Mouse (Mus musculus) small intestine, adult 2 months (tissue): ENCODE data around the gene Fam126a. TPM values are rescaled to one million over a fixed set of nuclear protein-coding genes. Genes with fewer than 3 reads are reported as not detected.

ENCODE experiments used
- H3K27ac ChIP-seq: fragments of 200-500 bp; 2 replicates; pipeline ENCODE4 v1.5.1; 2012; ENCODE audit warnings: low read depth, low read length, control low read depth, inconsistent platforms; ENCODE audit not compliant: insufficient read depth
- H3K27me3 ChIP-seq: fragments of 200-500 bp; 2 replicates; pipeline ENCODE4 v1.6.1; 2012; ENCODE audit warnings: mild to moderate bottlenecking, moderate library complexity, low read length, inconsistent platforms; ENCODE audit not compliant: control insufficient read depth, insufficient read depth
- H3K36me3 ChIP-seq: fragments of 200-500 bp; 2 replicates; pipeline ENCODE4 v1.6.1; 2012; ENCODE audit warnings: mild to moderate bottlenecking, low read length, control low read depth, inconsistent platforms; ENCODE audit not compliant: control insufficient read depth, insufficient read depth
- H3K4me1 ChIP-seq: fragments of 200-500 bp; 2 replicates; pipeline ENCODE4 v1.6.1; 2012; ENCODE audit warnings: low read length, inconsistent platforms, mixed read lengths; ENCODE audit not compliant: control insufficient read depth, insufficient read depth, insufficient read length
- H3K4me3 ChIP-seq: fragments of 200-500 bp; 2 replicates; pipeline ENCODE4 v1.5.1; 2012; ENCODE audit warnings: low read depth, mild to moderate bottlenecking, control low read depth, inconsistent platforms, low read length, moderate library complexity
- CTCF ChIP-seq: fragments of 200-500 bp; IDR thresholded peaks from 2 replicates; pipeline ENCODE4 v1.5.1; 2012; ENCODE audit warnings: low read depth, mild to moderate bottlenecking, control low read depth, inconsistent platforms, low read length, moderate library complexity, mixed read lengths; ENCODE audit not compliant: insufficient replicate concordance, insufficient read length; ENCODE audit errors: extremely low read depth
- POLR2A ChIP-seq: fragments of 200-500 bp; IDR thresholded peaks from 2 replicates; pipeline ENCODE4 v1.6.1; 2012; ENCODE audit warnings: low read depth, mild to moderate bottlenecking, control low read depth, inconsistent platforms, low read length, moderate library complexity
- WGBS: fragments of 180-500 bp; shearing (Covaris S2); methylation state at CpG from one replicate; pipeline ENCODE4 v1.1.7; 2018; 5-methylcytosine and 5-hydroxymethylcytosine counted together
- polyA plus RNA-seq: library from polyadenylated mRNA; depleted of rRNA; stranded (reverse); fragments of >200 nt; gene quantifications from 2 replicates; pipeline ENCODE4 v1.2.3, GENCODE M21; 2012; rRNA removed

The Fam126a gene
- polyA plus RNA-seq: 0.96 and 1.1 TPM in 2 replicates

- peaks cover 2% of the 10 kb centered on the region; the same call in 1 of the 2 replicates for H3K4me1 ChIP-seq
- H3K27me3 ChIP-seq: no peaks in the 10 kb centered on the region
- TF ChIP-seq CTCF (no peak), POLR2A (peak; percentile 83)
- peak within 1 kb of the TSS; percentile 90 for H3K4me3 ChIP-seq
- 2% methylated on average over 16 of the region's 16 CpGs for WGBS
- H3K36me3 ChIP-seq: no peaks in the 10 kb centered on the region
- H3K27ac ChIP-seq: peak within 1 kb of the TSS; percentile 45
Observed at GRCm38 (mm10) chr5:24030579-24030969, at the start of gene Fam126a. Gene Fam126a, minus strand, starts transcription at chr5:24030690.

- Histone ChIP-seq H3K27ac (no peak overlapping the region), H3K4me1 (peaks cover 5% of the 10 kb centered on the region; the same call in 1 of the 2 replicates), H3K4me3 (no peak overlapping the region), H3K36me3 (no peaks in the 10 kb centered on the region), H3K27me3 (no peaks in the 10 kb centered on the region)
- TF ChIP-seq CTCF: no peak
- no peak for TF ChIP-seq POLR2A
- WGBS: 53% methylated on average over 7 of the region's 7 CpGs
Observed at GRCm38 (mm10) chr5:24078420-24079179, 48.1 kb upstream of the Fam126a start.

GRCm38 (mm10) chr5:24077739-24078306, 47.3 kb upstream of the Fam126a start:
- TF ChIP-seq POLR2A: no peak
- TF ChIP-seq CTCF: no peak
- WGBS: 9% methylated on average over 7 of the region's 7 CpGs
- Histone ChIP-seq H3K27me3 (no peaks in the 10 kb centered on the region), H3K36me3 (no peaks in the 10 kb centered on the region), H3K4me1 (peaks cover 5% of the 10 kb centered on the region; the same call in 1 of the 2 replicates), H3K4me3 (no peak overlapping the region), H3K27ac (no peak overlapping the region)

GRCm38 (mm10) chr5:24076986-24077718, 46.7 kb upstream of the Fam126a start:
- Histone ChIP-seq H3K4me1 (peaks cover 5% of the 10 kb centered on the region; the same call in 1 of the 2 replicates), H3K4me3 (no peak overlapping the region), H3K27me3 (no peaks in the 10 kb centered on the region), H3K27ac (no peak overlapping the region), H3K36me3 (no peaks in the 10 kb centered on the region)
- WGBS: 1% methylated on average over 14 of the region's 15 CpGs
- TF ChIP-seq POLR2A (no peak), CTCF (peak; percentile 67; the same call in 1 of the 2 replicates)

- H3K27ac ChIP-seq: no peak overlapping the region
- H3K27me3 ChIP-seq: no peaks in the 10 kb centered on the region
- H3K36me3 ChIP-seq: no peaks in the 10 kb centered on the region
- WGBS: 71% methylated on average over 6 of the region's 6 CpGs
- TF ChIP-seq POLR2A (no peak), CTCF (no peak)
- peaks cover 4% of the 10 kb centered on the region; the same call in 1 of the 2 replicates for H3K4me1 ChIP-seq
- H3K4me3 ChIP-seq: no peak overlapping the region
Observed at GRCm38 (mm10) chr5:24072031-24072430, 41.5 kb upstream of the Fam126a start.

GRCm38 (mm10) chr5:24068955-24069354, 38.5 kb upstream of the Fam126a start:
- no peaks in the 10 kb centered on the region for H3K4me1 ChIP-seq
- WGBS: 76% methylated on average over 6 of the region's 6 CpGs
- H3K4me3 ChIP-seq: no peak overlapping the region
- H3K27ac ChIP-seq: no peak overlapping the region
- H3K27me3 ChIP-seq: no peaks in the 10 kb centered on the region
- no peaks in the 10 kb centered on the region for H3K36me3 ChIP-seq
- no peak for TF ChIP-seq CTCF
- no peak for TF ChIP-seq POLR2A

GRCm38 (mm10) chr5:24063545-24063944, 33.1 kb upstream of the Fam126a start:
- Histone ChIP-seq H3K4me1 (no peaks in the 10 kb centered on the region), H3K36me3 (no peaks in the 10 kb centered on the region), H3K27me3 (no peaks in the 10 kb centered on the region), H3K4me3 (no peak overlapping the region), H3K27ac (no peak overlapping the region)
- WGBS: 70% methylated on average over 4 of the region's 4 CpGs
- TF ChIP-seq CTCF: no peak
- TF ChIP-seq POLR2A: no peak
